Comparison of ENCODE assay signal across 8 mouse cellular contexts in genomic region chr7:143459332-143460211, GRCm38 (mm10). TPM values are rescaled to one million over a fixed set of nuclear protein-coding genes. Genes with fewer than 3 reads are reported as not detected.
DNase-seq lines count a peak whose midpoint lies in the region; ATAC-seq and TF ChIP-seq lines count a peak whose summit lies in the region.

No protein-coding gene starts in this region.

- H3K36me3 ChIP-seq in forebrain, embryonic 14.5 days (ENCODE audit: control insufficient read depth, insufficient read depth, low read length) = no peaks in the 10 kb centered on the region
- 0 out of 2 replicates have a peak, but pooled peaks cover 10% of the 10 kb centered on the region for H3K36me3 ChIP-seq in hindbrain, embryonic 10.5 days
- H3K36me3 ChIP-seq in liver, embryonic 16.5 days (ENCODE audit: control insufficient read depth, insufficient read depth) = no peaks in the 10 kb centered on the region
- no peaks in the 10 kb centered on the region for H3K36me3 ChIP-seq in small intestine, adult 2 months (ENCODE audit: control insufficient read depth, insufficient read depth, low read length)

- DNase-seq in thymus, postnatal 0 days (ENCODE audit: low spot score) = peak; percentile 10
- no peak for DNase-seq in thymus, postnatal 25 days
- DNase-seq in forebrain, embryonic 14.5 days (ENCODE audit: low spot score) = no peak
- peak; percentile 50 for DNase-seq in hindbrain, embryonic 10.5 days (ENCODE audit: low spot score)
- DNase-seq in spleen, adult 18-20 months = no peak
- no peak for DNase-seq in right cerebral cortex, postnatal 10 days (ENCODE audit: low spot score in 2 of 2)

- H3K27ac ChIP-seq in forebrain, embryonic 14.5 days (ENCODE audit: low read depth, low read length) = peak overlapping the region; percentile 40
- H3K27ac ChIP-seq in hindbrain, embryonic 10.5 days = peak overlapping the region; percentile 90
- no peak overlapping the region for H3K27ac ChIP-seq in liver, embryonic 16.5 days (ENCODE audit: low read length)
- no peak overlapping the region for H3K27ac ChIP-seq in small intestine, adult 2 months (ENCODE audit: insufficient read depth, low read depth, low read length)

- H3K4me3 ChIP-seq in forebrain, embryonic 14.5 days (ENCODE audit: low read depth, low read length) = peak overlapping the region; percentile 46
- peak overlapping the region; percentile 62 for H3K4me3 ChIP-seq in hindbrain, embryonic 10.5 days
- H3K4me3 ChIP-seq in liver, embryonic 16.5 days (ENCODE audit: low read depth, low read length) = peak overlapping the region; percentile 54
- H3K4me3 ChIP-seq in small intestine, adult 2 months (ENCODE audit: low read depth, low read length) = peak overlapping the region; percentile 64

- peaks cover 12% of the 10 kb centered on the region; the same call in 1 of the 2 replicates for H3K27me3 ChIP-seq in forebrain, embryonic 14.5 days (replicated peaks; ENCODE audit: control insufficient read depth, insufficient read depth, low read length)
- peaks cover 69% of the 10 kb centered on the region for H3K27me3 ChIP-seq in hindbrain, embryonic 10.5 days (ENCODE audit: insufficient read depth, poor library complexity, severe bottlenecking)
- H3K27me3 ChIP-seq in liver, embryonic 16.5 days (ENCODE audit: control insufficient read depth, insufficient read depth, low read depth, low read length) = peaks cover 35% of the 10 kb centered on the region
- peaks cover 19% of the 10 kb centered on the region for H3K27me3 ChIP-seq in small intestine, adult 2 months (ENCODE audit: control insufficient read depth, insufficient read depth, low read length)

- H3K4me1 ChIP-seq in forebrain, embryonic 14.5 days (ENCODE audit: control insufficient read depth, insufficient read depth, low read length) = no peaks in the 10 kb centered on the region
- H3K4me1 ChIP-seq in hindbrain, embryonic 10.5 days (replicated peaks) = peaks cover 50% of the 10 kb centered on the region
- peaks cover 13% of the 10 kb centered on the region for H3K4me1 ChIP-seq in liver, embryonic 16.5 days (ENCODE audit: control insufficient read depth, low read depth, low read length)
- peaks cover 9% of the 10 kb centered on the region for H3K4me1 ChIP-seq in small intestine, adult 2 months (ENCODE audit: control insufficient read depth, insufficient read depth, insufficient read length, low read length)

- no peak for ATAC-seq in forebrain, embryonic 14.5 days
- no peak for ATAC-seq in liver, embryonic 16.5 days (ENCODE audit: low read depth)

- no peak for TF ChIP-seq CTCF in small intestine, adult 2 months (IDR thresholded peaks at IDR 0.05; ENCODE audit: extremely low read depth, insufficient read length, insufficient replicate concordance, low read depth, low read length)

- no peak for TF ChIP-seq POLR2A in small intestine, adult 2 months (IDR thresholded peaks at IDR 0.05; ENCODE audit: low read depth, low read length)

- H3K4me2 ChIP-seq in forebrain, embryonic 14.5 days (ENCODE audit: low read length) = peak overlapping the region; percentile 54
- H3K4me2 ChIP-seq in liver, embryonic 16.5 days (ENCODE audit: low read depth, low read length) = peak overlapping the region; percentile 67

- H3K9ac ChIP-seq in forebrain, embryonic 14.5 days (ENCODE audit: low read length) = peak overlapping the region; percentile 65
- H3K9ac ChIP-seq in liver, embryonic 16.5 days (ENCODE audit: low read depth, low read length) = peak overlapping the region; percentile 39

- WGBS in forebrain, embryonic 14.5 days = 43% methylated on average over 90 of the region's 100 CpGs
- WGBS in hindbrain, embryonic 10.5 days = 27% methylated on average over 100 of the region's 100 CpGs
- WGBS in liver, embryonic 16.5 days (ENCODE audit: insufficient replicate concordance) = 33% methylated on average over 100 of the region's 100 CpGs
- WGBS in small intestine, adult 2 months = 32% methylated on average over 98 of the region's 100 CpGs

- H3K9me3 ChIP-seq in forebrain, embryonic 14.5 days (replicated peaks; ENCODE audit: control insufficient read depth, low read length) = peaks cover 6% of the 10 kb centered on the region; the same call in 1 of the 2 replicates
- peaks cover 44% of the 10 kb centered on the region for H3K9me3 ChIP-seq in hindbrain, embryonic 10.5 days
- peaks cover 22% of the 10 kb centered on the region for H3K9me3 ChIP-seq in liver, embryonic 16.5 days (replicated peaks; ENCODE audit: control insufficient read depth, low read length)

RNA-seq across cellular contexts. Expression of gene Cdkn1c, which starts 1.3 kb away (rescaled TPM):
- polyA plus RNA-seq in thymus, postnatal 0 days (2015; fragmentation: Nextera tagmentation; extraction: Ambion mirVana) = 59.1 and 74.9 TPM in 2 replicates
- 229 and 231 TPM in 2 replicates for polyA plus RNA-seq in forebrain, embryonic 14.5 days (2014; fragmentation: Nextera tagmentation; extraction: Ambion mirVana)
- polyA plus RNA-seq in hindbrain, embryonic 10.5 days (2016; fragmentation: Nextera tagmentation; extraction: Ambion mirVana) = 438 and 682 TPM in 2 replicates
- 143 and 173 TPM in 2 replicates for polyA plus RNA-seq in liver, embryonic 16.5 days (2015; fragmentation: Nextera tagmentation; extraction: Ambion mirVana)
- 8.7 and 9.6 TPM in 2 replicates for polyA plus RNA-seq in small intestine, adult 2 months (2012; rRNA removed)

RNA-seq across cellular contexts. Expression of gene Slc22a18, which starts 14.0 kb away (rescaled TPM):
- 1.0 and 1.6 TPM in 2 replicates for polyA plus RNA-seq in thymus, postnatal 0 days (2015; fragmentation: Nextera tagmentation; extraction: Ambion mirVana)
- polyA plus RNA-seq in forebrain, embryonic 14.5 days (2014; fragmentation: Nextera tagmentation; extraction: Ambion mirVana) = 0.52 and 0.66 TPM in 2 replicates
- polyA plus RNA-seq in hindbrain, embryonic 10.5 days (2016; fragmentation: Nextera tagmentation; extraction: Ambion mirVana) = 0.39 and 0.58 TPM in 2 replicates
- 13.0 and 14.4 TPM in 2 replicates for polyA plus RNA-seq in liver, embryonic 16.5 days (2015; fragmentation: Nextera tagmentation; extraction: Ambion mirVana)
- 249 and 251 TPM in 2 replicates for polyA plus RNA-seq in small intestine, adult 2 months (2012; rRNA removed)

RNA-seq across cellular contexts. Expression of gene Phlda2, which starts 43.4 kb away (rescaled TPM):
- polyA plus RNA-seq in thymus, postnatal 0 days (2015; fragmentation: Nextera tagmentation; extraction: Ambion mirVana) = 0.91 and 0.95 TPM in 2 replicates
- polyA plus RNA-seq in forebrain, embryonic 14.5 days (2014; fragmentation: Nextera tagmentation; extraction: Ambion mirVana) = 0.32 TPM in 1 of 2 replicates, not detected in the other
- polyA plus RNA-seq in hindbrain, embryonic 10.5 days (2016; fragmentation: Nextera tagmentation; extraction: Ambion mirVana) = 0.92 and 1.5 TPM in 2 replicates
- polyA plus RNA-seq in liver, embryonic 16.5 days (2015; fragmentation: Nextera tagmentation; extraction: Ambion mirVana) = 25.8 and 25.9 TPM in 2 replicates
- 2.5 and 5.0 TPM in 2 replicates for polyA plus RNA-seq in small intestine, adult 2 months (2012; rRNA removed)

Comparison
In these comparisons a context has a peak if more than half of its experiments do, and no peak if none do; other contexts are left out.
1. DNase-seq: peak in thymus, postnatal 0 days (single experiment) and hindbrain, embryonic 10.5 days (single experiment); none in thymus, postnatal 25 days (single experiment), forebrain, embryonic 14.5 days (single experiment), spleen, adult 18-20 months (0 of 2) and right cerebral cortex, postnatal 10 days (0 of 2).
2. H3K27ac ChIP-seq: peak in forebrain, embryonic 14.5 days (single experiment) and hindbrain, embryonic 10.5 days (single experiment); none in liver, embryonic 16.5 days (single experiment) and small intestine, adult 2 months (single experiment).
3. RNA of gene Slc22a18, which starts 14.0 kb away (polyA plus RNA-seq): 249 to 251 TPM in small intestine, adult 2 months; 13.0 to 14.4 TPM in liver, embryonic 16.5 days, 1.0 to 1.6 TPM in thymus, postnatal 0 days, 0.52 to 0.66 TPM in forebrain, embryonic 14.5 days and 0.39 to 0.58 TPM in hindbrain, embryonic 10.5 days; every median in the first group is over 10 times any median in the second.
4. Peak in every context shown above with its lines, with median percentiles within 50 percentile points of each other: H3K4me3 ChIP-seq.